13 mouse cellular contexts compared by ENCODE assay signal in genomic region chr15:81990549-81990948, GRCm38 (mm10). TPM values are rescaled to one million over a fixed set of nuclear protein-coding genes. Genes with fewer than 3 reads are reported as not detected.
DNase-seq lines count a peak whose midpoint lies in the region; ATAC-seq and TF ChIP-seq lines count a peak whose summit lies in the region.
"Had no signal": no experiment of that assay in that cellular context is flagged by ENCODE, and none has a peak within 500 bp of the region (broad histone marks: within the 10 kb centered on the region; RNA-seq: fewer than 3 reads in every experiment).

No protein-coding gene starts in this region.

- peak overlapping the region; percentile 56 for H3K4me2 ChIP-seq in liver, embryonic 15.5 days
- H3K4me2 ChIP-seq: embryonic facial prominence, embryonic 13.5 days had no signal

- TF ChIP-seq CTCF in layer of hippocampus, adult 2 months (conservative IDR thresholded peaks at IDR 0.05), result no peak

- intact Hi-C loops in left cerebral cortex, postnatal 14 days (cut with DNase I), result no loop called here

- 12% methylated on average over 7 of the region's 7 CpGs for WGBS in liver, embryonic 15.5 days (ENCODE audit: insufficient replicate concordance)

- H3K27ac ChIP-seq in liver, embryonic 15.5 days (replicated peaks), result peak overlapping the region; percentile 81
- no peak overlapping the region for H3K27ac ChIP-seq in layer of hippocampus, adult 2 months
- H3K27ac ChIP-seq: embryonic facial prominence, embryonic 13.5 days; hindbrain, postnatal 0 days had no signal

- peak; percentile 12 for DNase-seq in lung, postnatal 10 days
- no peak for DNase-seq in lung, postnatal 36 days
- peak; percentile 20 to 28 for DNase-seq in heart, adult 9 months (ENCODE audit: low spot score in 2 of 2)
- DNase-seq in layer of hippocampus, adult 2 months (ENCODE audit: low spot score in 2 of 2), result no peak
- DNase-seq in left cerebral cortex, postnatal 14 days (ENCODE audit: low spot score in 2 of 2), result no peak
- DNase-seq in thymus, postnatal 25 days, result no peak
- DNase-seq: layer of hippocampus, adult 9-11 months; lung, adult 2 months; thymus, adult 2 months had no signal

- peak overlapping the region; percentile 38 for H3K4me3 ChIP-seq in liver, embryonic 15.5 days (replicated peaks)
- no peak overlapping the region for H3K4me3 ChIP-seq in layer of hippocampus, adult 2 months
- H3K4me3 ChIP-seq: embryonic facial prominence, embryonic 13.5 days had no signal

- H3K36me3 ChIP-seq in liver, embryonic 15.5 days (replicated peaks), result peaks cover 17% of the 10 kb centered on the region

- H3K9ac ChIP-seq in liver, embryonic 15.5 days, result peak overlapping the region; percentile 26
- H3K9ac ChIP-seq: embryonic facial prominence, embryonic 13.5 days had no signal

- no peaks in the 10 kb centered on the region for H3K27me3 ChIP-seq in liver, embryonic 15.5 days
- H3K27me3 ChIP-seq: embryonic facial prominence, embryonic 13.5 days had no signal

- no peaks in the 10 kb centered on the region for H3K9me3 ChIP-seq in liver, embryonic 15.5 days (replicated peaks)
- H3K9me3 ChIP-seq: embryonic facial prominence, embryonic 13.5 days had no signal

- H3K4me1 ChIP-seq in liver, embryonic 15.5 days (replicated peaks), result peaks cover 40% of the 10 kb centered on the region
- H3K4me1 ChIP-seq: embryonic facial prominence, embryonic 13.5 days had no signal

- peak; percentile 94 for ATAC-seq in liver, embryonic 15.5 days (ENCODE audit: insufficient read depth)

RNA-seq across cellular contexts. Expression of gene Xrcc6, which starts 2.9 kb away (rescaled TPM):
- 50.2 and 51.8 TPM in 2 replicates for polyA plus RNA-seq in liver, embryonic 15.5 days (2015; fragmentation: Nextera tagmentation; extraction: Ambion mirVana)
- total RNA-seq in layer of hippocampus, adult 2 months (2021), result 10 to 100 TPM; 20.6 to 26.3 TPM
- total RNA-seq in left cerebral cortex, postnatal 14 days (2021), result 10 to 100 TPM; 18.7 to 23.9 TPM

RNA-seq across cellular contexts. Expression of gene 1700029P11Rik, which starts 10.2 kb away (rescaled TPM):
- not detected in 2 replicates for polyA plus RNA-seq in liver, embryonic 15.5 days (2015; fragmentation: Nextera tagmentation; extraction: Ambion mirVana)
- total RNA-seq in layer of hippocampus, adult 2 months (2021), result not detected
- not detected for total RNA-seq in left cerebral cortex, postnatal 14 days (2021)
- total RNA-seq: hindbrain, postnatal 0 days; midbrain, postnatal 0 days had no signal
- polyA plus RNA-seq: embryonic facial prominence, embryonic 13.5 days; hindbrain, postnatal 0 days; lung, adult 2 months; midbrain, postnatal 0 days; thymus, adult 2 months had no signal

RNA-seq across cellular contexts. Expression of gene Pmm1, which starts 29.8 kb away (rescaled TPM):
- polyA plus RNA-seq in liver, embryonic 15.5 days (2015; fragmentation: Nextera tagmentation; extraction: Ambion mirVana), result 17.5 and 17.8 TPM in 2 replicates
- 100 to 1,000 TPM; 214 to 224 TPM for total RNA-seq in layer of hippocampus, adult 2 months (2021)
- 100 to 1,000 TPM; 190 to 201 TPM for total RNA-seq in left cerebral cortex, postnatal 14 days (2021)

RNA-seq across cellular contexts. Expression of gene Desi1, which starts 43.1 kb away (rescaled TPM):
- polyA plus RNA-seq in liver, embryonic 15.5 days (2015; fragmentation: Nextera tagmentation; extraction: Ambion mirVana), result 10.3 and 11.8 TPM in 2 replicates
- 100 to 1,000 TPM in 1 of 2 experiments, 10 to 100 TPM in 1; 93.9 to 106 TPM for total RNA-seq in layer of hippocampus, adult 2 months (2021)
- 100 to 1,000 TPM; 103 to 117 TPM for total RNA-seq in left cerebral cortex, postnatal 14 days (2021)

RNA-seq across cellular contexts. Expression of gene Csdc2, which starts 54.0 kb away (rescaled TPM):
- polyA plus RNA-seq in liver, embryonic 15.5 days (2015; fragmentation: Nextera tagmentation; extraction: Ambion mirVana), result 0.91 and 0.96 TPM in 2 replicates
- 10 to 100 TPM; 75.2 to 81.8 TPM for total RNA-seq in layer of hippocampus, adult 2 months (2021)
- total RNA-seq in left cerebral cortex, postnatal 14 days (2021), result 100 to 1,000 TPM; 109 to 112 TPM

Comparison
In these comparisons a context has a peak if more than half of its experiments do, and no peak if none do; other contexts are left out.
1. DNase-seq: peak in lung, postnatal 10 days (single experiment) and heart, adult 9 months (2 of 2); none in lung, postnatal 36 days (single experiment), layer of hippocampus, adult 2 months (0 of 2), left cerebral cortex, postnatal 14 days (0 of 2) and thymus, postnatal 25 days (single experiment).